In genomic region chr1:91151509-91151908, GRCm38 (mm10) we compare ENCODE assay signal across 21 mouse cellular contexts. TPM values are rescaled to one million over a fixed set of nuclear protein-coding genes. Genes with fewer than 3 reads are reported as not detected.
DNase-seq lines count a peak whose midpoint lies in the region; ATAC-seq lines count a peak whose summit lies in the region.
"Had no signal": no experiment of that assay in that cellular context is flagged by ENCODE, and none has a peak within 500 bp of the region (broad histone marks: within the 10 kb centered on the region; RNA-seq: fewer than 3 reads in every experiment).

No protein-coding gene starts in this region.

- H3K36me3 ChIP-seq in heart, embryonic 11.5 days (ENCODE audit: control insufficient read depth, insufficient read depth, low read length), result no peaks in the 10 kb centered on the region
- no peaks in the 10 kb centered on the region for H3K36me3 ChIP-seq in kidney, embryonic 15.5 days
- H3K36me3 ChIP-seq: embryonic facial prominence, embryonic 10.5 days; embryonic facial prominence, embryonic 12.5 days; forebrain, embryonic 15.5 days had no signal

- H3K9me3 ChIP-seq in heart, embryonic 11.5 days (replicated peaks; ENCODE audit: control insufficient read depth, low read length), result no peaks in the 10 kb centered on the region
- no peaks in the 10 kb centered on the region for H3K9me3 ChIP-seq in kidney, embryonic 15.5 days (replicated peaks)
- H3K9me3 ChIP-seq: embryonic facial prominence, embryonic 10.5 days; embryonic facial prominence, embryonic 12.5 days; forebrain, embryonic 13.5 days; forebrain, embryonic 15.5 days had no signal

- H3K27me3 ChIP-seq in heart, embryonic 11.5 days (ENCODE audit: control insufficient read depth, insufficient read depth, low read length), result no peaks in the 10 kb centered on the region
- no peaks in the 10 kb centered on the region for H3K27me3 ChIP-seq in kidney, embryonic 15.5 days
- H3K27me3 ChIP-seq: embryonic facial prominence, embryonic 12.5 days; forebrain, embryonic 13.5 days; forebrain, embryonic 15.5 days had no signal

- H3K9ac ChIP-seq in heart, embryonic 11.5 days (ENCODE audit: low read depth, low read length), result no peak overlapping the region
- H3K9ac ChIP-seq in kidney, embryonic 15.5 days, result no peak overlapping the region
- H3K9ac ChIP-seq: embryonic facial prominence, embryonic 12.5 days; forebrain, embryonic 13.5 days; forebrain, embryonic 15.5 days; forebrain, postnatal 0 days had no signal

- H3K4me1 ChIP-seq in heart, embryonic 11.5 days (ENCODE audit: control insufficient read depth, insufficient read depth, low read length), result no peaks in the 10 kb centered on the region
- no peaks in the 10 kb centered on the region for H3K4me1 ChIP-seq in kidney, embryonic 15.5 days
- H3K4me1 ChIP-seq: embryonic facial prominence, embryonic 10.5 days; embryonic facial prominence, embryonic 12.5 days; forebrain, embryonic 13.5 days; forebrain, embryonic 15.5 days had no signal

- H3K4me2 ChIP-seq in heart, embryonic 11.5 days, result no peak overlapping the region
- H3K4me2 ChIP-seq in kidney, embryonic 15.5 days, result no peak overlapping the region
- H3K4me2 ChIP-seq: embryonic facial prominence, embryonic 12.5 days; forebrain, embryonic 13.5 days; forebrain, embryonic 15.5 days had no signal

- DNase-seq in heart, adult 11 months, result peak; percentile 25
- no peak for DNase-seq in neural tube, embryonic 10.5 days (ENCODE audit: extremely low spot score, low spot score)
- DNase-seq: adrenal gland, adult 2 months; adrenal gland, postnatal 10 days; adrenal gland, postnatal 25 days; cerebellum, adult 11 months; cerebellum, adult 18-20 months; cerebellum, adult 8-10 months; cerebellum, adult 9-11 months; cerebellum, postnatal 14 days; cerebellum, postnatal 36 days; forebrain, postnatal 0 days had no signal

- WGBS in heart, embryonic 11.5 days (ENCODE audit: insufficient replicate concordance), result 59% methylated on average over 2 of the region's 2 CpGs
- WGBS in kidney, embryonic 15.5 days, result 89% methylated on average over 2 of the region's 2 CpGs

- no peak overlapping the region for H3K4me3 ChIP-seq in heart, embryonic 11.5 days (ENCODE audit: low read depth, low read length)
- H3K4me3 ChIP-seq in kidney, embryonic 15.5 days (replicated peaks), result no peak overlapping the region
- H3K4me3 ChIP-seq: embryonic facial prominence, embryonic 10.5 days; embryonic facial prominence, embryonic 12.5 days; forebrain, embryonic 13.5 days; forebrain, embryonic 15.5 days had no signal

- ATAC-seq in heart, embryonic 11.5 days (replicated peaks; ENCODE audit: insufficient number of reproducible peaks, low FRiP score, low TSS enrichment), result no peak
- ATAC-seq in megakaryocyte progenitor cell, adult 5-6 weeks (replicated peaks; ENCODE audit: poor library complexity), result peak; percentile 50; the same call in 1 of the 2 replicates
- ATAC-seq in kidney, embryonic 15.5 days (replicated peaks; ENCODE audit: low FRiP score), result no peak
- ATAC-seq: forebrain, embryonic 13.5 days; forebrain, embryonic 15.5 days; forebrain, postnatal 0 days had no signal

- no peak overlapping the region for H3K27ac ChIP-seq in heart, embryonic 11.5 days (ENCODE audit: low read depth, low read length)
- H3K27ac ChIP-seq in kidney, embryonic 15.5 days, result no peak overlapping the region
- H3K27ac ChIP-seq: embryonic facial prominence, embryonic 10.5 days; embryonic facial prominence, embryonic 12.5 days; forebrain, embryonic 13.5 days; forebrain, embryonic 15.5 days had no signal

RNA-seq across cellular contexts. Expression of gene Rbm44, which starts 6.6 kb away (rescaled TPM):
- polyA plus RNA-seq in heart, embryonic 11.5 days (2014; fragmentation: Nextera tagmentation; extraction: Ambion mirVana), result 1.9 and 2.4 TPM in 2 replicates
- 3.9 and 5.3 TPM in 2 replicates for total RNA-seq in megakaryocyte progenitor cell, adult 5-6 weeks (2015)
- 6.4 and 6.5 TPM in 2 replicates for total RNA-seq in megakaryocyte progenitor cell, adult 5-6 weeks (2017)
- polyA plus RNA-seq in kidney, embryonic 15.5 days (2015; fragmentation: Nextera tagmentation; extraction: Ambion mirVana), result 0.61 and 1.5 TPM in 2 replicates
- total RNA-seq: adrenal gland, adult 2 months; MEL had no signal
- polyA plus RNA-seq: adrenal gland, adult 2 months; C2C12 had no signal

RNA-seq across cellular contexts. Expression of gene Ramp1, which starts 28.1 kb away (rescaled TPM):
- 23.5 and 28.2 TPM in 2 replicates for polyA plus RNA-seq in heart, embryonic 11.5 days (2014; fragmentation: Nextera tagmentation; extraction: Ambion mirVana)
- 184 and 191 TPM in 2 replicates for total RNA-seq in megakaryocyte progenitor cell, adult 5-6 weeks (2015)
- 174 and 180 TPM in 2 replicates for total RNA-seq in megakaryocyte progenitor cell, adult 5-6 weeks (2017)
- 2.4 and 2.5 TPM in 2 replicates for polyA plus RNA-seq in kidney, embryonic 15.5 days (2015; fragmentation: Nextera tagmentation; extraction: Ambion mirVana)
